Mouse (Mus musculus) G1E (cell line): ENCODE data around the gene Pdzd7.

Experiments
- CTCF ChIP-seq: IDR thresholded peaks from 2 replicates; pipeline ENCODE4 v1.5.1; 2012; ENCODE audit warnings: low read depth, low read length, inconsistent platforms, mixed read lengths
- GATA1 ChIP-seq: IDR thresholded peaks from 2 replicates; pipeline ENCODE4 v1.6.1; 2012; ENCODE audit warnings: borderline replicate concordance, low read length, inconsistent platforms, mixed read lengths
- TAL1 ChIP-seq: conservative IDR thresholded peaks from 2 replicates; pipeline ENCODE4 v1.6.1; 2012; ENCODE audit warnings: low read depth, low read length, inconsistent platforms, mixed read lengths

GRCm38 (mm10) chr19:45045236-45045635 lies 281 bp downstream of the Pdzd7 start:
- no peak for TF ChIP-seq CTCF
- TF ChIP-seq GATA1: no peak
- no peak for TF ChIP-seq TAL1
